Mouse (Mus musculus): ENCODE results near the gene Tmem132a. TPM values are rescaled to one million over a fixed set of nuclear protein-coding genes. Genes with fewer than 3 reads are reported as not detected.

Tmem132a gene
- total RNA-seq, 2 experiments from 2014 or later = 272 to 282 TPM

- peak in 1 of 2 experiments; percentile 83 for DNase-seq (ENCODE audit: extremely low spot score in 1 of 2, low spot score in 2 of 2)
- intact Hi-C loops (cut with DNase I) = loop anchor here (10.0 kb wide), 1 partner anchor 95 kb away; no protein-coding TSS in a partner anchor
These were observed 60.1 kb downstream of the Tmem132a start for GRCm38 (mm10) chr19:10809428-10810175.

GRCm38 (mm10) chr19:10808524-10809233 lies 61.1 kb downstream of the Tmem132a start:
- intact Hi-C loops (cut with DNase I) = no loop called here

More at GRCm38 (mm10) chr19:10808524-10809233, 61.1 kb downstream of the Tmem132a start:
- no peak for DNase-seq (ENCODE audit: extremely low spot score in 1 of 2, low spot score in 2 of 2)

Other genes with a start within 250 kb of the Tmem132a start
- gene Vwce, start 235.7 kb downstream of the Tmem132a start, total RNA-seq (2021) = 1 to 10 TPM in 1 of 2 experiments, under 1 TPM in 1; 0.81 to 1.2 TPM
- not detected for gene Pga5, start 191.9 kb downstream of the Tmem132a start, total RNA-seq (2021)
- 10 to 100 TPM; 25.2 to 27.6 TPM for gene Vps37c, start 181.2 kb downstream of the Tmem132a start, total RNA-seq (2021)
- under 1 TPM in 1 of 2 experiments, not detected in 1; 0.30 TPM for gene Cd5, start 130.9 kb downstream of the Tmem132a start, total RNA-seq (2021)
- gene Cd6, start 39.9 kb downstream of the Tmem132a start, total RNA-seq (2021) = under 1 TPM; 0.19 to 0.20 TPM
- 1 to 10 TPM; 1.1 to 1.6 TPM for gene Slc15a3, start 30.2 kb downstream of the Tmem132a start, total RNA-seq (2021)
- gene Tmem109, start 12.1 kb upstream of the Tmem132a start, total RNA-seq (2021) = 10 to 100 TPM; 38.3 to 43.9 TPM
- 100 to 1,000 TPM; 198 to 199 TPM for gene Prpf19, start 25.3 kb upstream of the Tmem132a start, total RNA-seq (2021)
- not detected for gene Zp1, start 50.7 kb upstream of the Tmem132a start, total RNA-seq (2021)
- under 1 TPM; 0.21 to 0.34 TPM for gene Ptgdr2, start 67.2 kb upstream of the Tmem132a start, total RNA-seq (2021)
- 10 to 100 TPM in 1 of 2 experiments, 1 to 10 TPM in 1; 9.6 to 10.2 TPM for gene Ccdc86, start 79.3 kb upstream of the Tmem132a start, total RNA-seq (2021)
- not detected for gene Ms4a10, start 104.7 kb upstream of the Tmem132a start, total RNA-seq (2021)
- not detected for gene Ms4a15, start 123.3 kb upstream of the Tmem132a start, total RNA-seq (2021)
- not detected for gene Ms4a18, start 148.1 kb upstream of the Tmem132a start, total RNA-seq (2021)
- under 1 TPM in 1 of 2 experiments, not detected in 1; 0.43 TPM for gene Ms4a8a, start 211.2 kb upstream of the Tmem132a start, total RNA-seq (2021)